Mouse (Mus musculus) ZHBTc4 (cell line): ENCODE data around the gene Atf1.
"Not testable (repeated sequence)": the region's sequence is repeated elsewhere in the genome, so short reads cannot be mapped to it uniquely, and the experiment has no call there.

Experiments
- DNase-seq: peaks from one replicate; pipeline ENCODE4 v3.0.0-alpha.2; 2011; ENCODE audit warnings: low read depth, low spot score

Gene Atf1

GRCm38 (mm10) chr15:100258646-100259425 lies 31.2 kb downstream of the Atf1 start:
- peak; percentile 65 for DNase-seq

- DNase-seq = not testable (repeated sequence)
Observed at GRCm38 (mm10) chr15:100260351-100260750, 32.7 kb downstream of the Atf1 start.

GRCm38 (mm10) chr15:100263246-100263905 lies 35.8 kb downstream of the Atf1 start:
- DNase-seq = peak; percentile 66

GRCm38 (mm10) chr15:100265586-100266325 lies 38.1 kb downstream of the Atf1 start:
- no peak for DNase-seq

- DNase-seq = peak; percentile 51
Observed at GRCm38 (mm10) chr15:100268916-100269315, 41.3 kb downstream of the Atf1 start.

GRCm38 (mm10) chr15:100269776-100270175 lies 42.2 kb downstream of the Atf1 start:
- DNase-seq = peak; percentile 99

GRCm38 (mm10) chr15:100270609-100271008 lies 43.0 kb downstream of the Atf1 start:
- peak; percentile 55 for DNase-seq

GRCm38 (mm10) chr15:100271411-100271810 lies 43.8 kb downstream of the Atf1 start:
- peak; percentile 83 for DNase-seq

GRCm38 (mm10) chr15:100273791-100274308 lies 46.2 kb downstream of the Atf1 start:
- DNase-seq = not testable (repeated sequence)

GRCm38 (mm10) chr15:100274790-100275559 lies 47.4 kb downstream of the Atf1 start:
- DNase-seq = peak; percentile 91

GRCm38 (mm10) chr15:100276403-100276802 lies 48.8 kb downstream of the Atf1 start:
- DNase-seq = peak; percentile 33

- no peak for DNase-seq
Observed at GRCm38 (mm10) chr15:100277586-100277985, 50.0 kb downstream of the Atf1 start.

GRCm38 (mm10) chr15:100280626-100281025 lies 53.0 kb downstream of the Atf1 start, which contains the start of gene Tmprss12:
Tmprss12 (plus strand) TSS chr15:100280837.
- peak; percentile 84 for DNase-seq

GRCm38 (mm10) chr15:100288980-100289379 lies 61.4 kb downstream of the Atf1 start:
- no peak for DNase-seq

GRCm38 (mm10) chr15:100290858-100291257 lies 63.2 kb downstream of the Atf1 start:
- DNase-seq = no peak

- DNase-seq = peak; percentile 88
Observed at GRCm38 (mm10) chr15:100292326-100292725, 64.7 kb downstream of the Atf1 start.

- DNase-seq = peak; percentile 33
Observed at GRCm38 (mm10) chr15:100297856-100298255, 70.2 kb downstream of the Atf1 start.

GRCm38 (mm10) chr15:100300499-100300898 lies 72.9 kb downstream of the Atf1 start:
- peak; percentile 49 for DNase-seq

GRCm38 (mm10) chr15:100301556-100301955 lies 73.9 kb downstream of the Atf1 start:
- peak; percentile 27 for DNase-seq

- DNase-seq = no peak
Observed at GRCm38 (mm10) chr15:100303428-100304018, 75.9 kb downstream of the Atf1 start.
